Mouse (Mus musculus) cerebellum, adult 9-11 months (tissue): Measurements from ENCODE around the gene Mymx.

Experiments
- DNase-seq: peaks from one replicate; pipeline ENCODE4 v3.0.0; 2022

Mymx gene

DNA sequence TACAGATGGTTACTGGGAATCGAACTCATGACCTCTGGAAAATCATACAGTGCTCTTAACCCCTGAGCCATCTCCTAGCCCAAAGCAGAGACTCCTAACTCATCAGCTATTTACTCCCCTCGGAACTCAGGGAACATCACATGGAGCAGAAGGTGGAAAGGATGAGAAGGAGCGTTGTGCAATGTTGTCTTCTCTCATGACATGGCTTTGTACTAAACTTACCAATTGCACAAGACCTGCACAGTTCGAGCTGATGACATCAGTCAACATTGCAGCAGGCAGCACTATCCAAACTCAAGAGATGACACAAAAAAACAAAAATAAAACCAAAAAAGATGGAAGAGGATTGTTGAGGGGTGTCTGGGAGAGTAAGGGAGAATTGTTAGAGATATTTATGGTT is 6.5 kb upstream of the Mymx start:
- no peak for DNase-seq

DNA sequence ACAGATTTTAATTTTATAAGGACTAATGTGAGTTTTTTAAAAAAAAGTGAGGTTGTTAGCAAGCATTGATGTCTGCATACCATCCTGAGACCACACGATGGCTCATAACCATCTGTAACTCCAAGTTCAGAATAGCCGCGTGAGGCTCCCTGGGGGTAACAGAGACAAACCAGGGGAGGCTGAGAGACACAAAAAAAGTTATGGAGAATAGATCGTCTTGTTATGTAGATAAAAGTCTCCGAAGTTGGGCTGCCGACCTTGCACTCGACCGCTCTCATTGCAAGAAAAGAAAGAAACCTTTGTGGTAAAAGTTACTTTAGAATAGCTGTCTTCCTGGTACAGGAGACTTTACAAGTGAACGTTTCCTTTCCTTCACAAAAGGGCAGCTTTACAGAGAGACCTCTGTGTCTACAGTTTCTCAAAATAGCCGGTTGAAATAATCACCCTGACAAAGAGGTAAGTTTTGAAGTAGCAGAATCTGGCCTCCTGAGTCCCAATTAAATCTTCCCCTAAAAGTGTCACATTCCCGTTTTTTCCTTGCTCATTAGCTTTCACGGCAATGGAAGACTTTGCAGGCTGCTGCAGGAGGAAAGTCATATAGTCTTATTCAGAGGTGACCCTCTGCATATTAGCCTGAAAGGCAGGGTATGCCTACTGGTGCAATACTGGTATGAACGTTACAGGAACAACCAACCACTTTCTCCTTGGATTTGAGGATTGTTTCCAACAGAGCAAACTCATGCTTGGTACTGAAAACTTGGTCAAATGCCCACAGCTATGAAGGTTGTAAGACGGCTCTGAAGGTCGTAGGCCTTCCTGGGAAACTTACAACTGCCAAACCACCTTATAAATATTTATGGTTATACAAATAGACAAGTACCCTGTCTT is 5.3 kb upstream of the Mymx start:
- no peak for DNase-seq

DNA sequence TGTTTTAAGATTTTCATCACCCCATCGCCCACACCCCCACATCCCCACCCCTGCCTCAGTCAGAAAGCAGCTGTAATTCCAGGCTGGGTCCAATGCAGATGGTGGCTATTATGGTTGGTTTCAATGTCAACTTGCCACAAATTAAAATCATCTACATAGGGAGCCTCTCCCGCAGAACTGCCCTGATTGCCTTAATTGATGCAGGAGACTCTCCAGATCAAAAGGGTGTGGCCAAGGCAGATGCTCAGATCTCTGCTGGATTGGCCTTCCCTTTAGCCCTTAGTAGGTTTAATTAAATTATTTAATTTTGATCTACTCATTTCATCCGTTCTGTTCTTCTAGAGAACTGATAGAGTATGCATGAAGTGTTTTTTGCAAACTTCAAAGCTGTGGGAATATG is 1.1 kb upstream of the Mymx start:
- no peak for DNase-seq

DNA sequence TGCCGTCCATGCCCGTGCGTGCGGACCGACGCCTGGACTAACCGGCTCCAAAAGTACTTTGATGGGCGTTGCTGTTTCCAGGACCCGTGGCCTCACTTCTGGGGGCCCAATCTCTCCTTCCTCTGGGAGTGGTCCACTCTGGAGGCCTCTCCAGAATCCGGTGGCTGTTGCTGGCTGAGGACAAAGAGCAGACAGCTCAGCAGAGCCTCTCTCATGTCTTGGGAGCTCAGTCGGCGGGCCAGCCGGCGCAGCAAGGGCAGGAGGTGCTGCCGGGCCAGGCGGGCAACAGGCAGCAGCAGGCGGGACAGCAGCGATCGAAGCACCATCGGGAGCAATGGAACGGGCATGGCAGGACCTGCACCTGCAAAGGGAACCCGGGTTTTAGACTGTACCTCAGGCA is 577 bp downstream of the Mymx start:
- DNase-seq = peak; percentile 12

DNA sequence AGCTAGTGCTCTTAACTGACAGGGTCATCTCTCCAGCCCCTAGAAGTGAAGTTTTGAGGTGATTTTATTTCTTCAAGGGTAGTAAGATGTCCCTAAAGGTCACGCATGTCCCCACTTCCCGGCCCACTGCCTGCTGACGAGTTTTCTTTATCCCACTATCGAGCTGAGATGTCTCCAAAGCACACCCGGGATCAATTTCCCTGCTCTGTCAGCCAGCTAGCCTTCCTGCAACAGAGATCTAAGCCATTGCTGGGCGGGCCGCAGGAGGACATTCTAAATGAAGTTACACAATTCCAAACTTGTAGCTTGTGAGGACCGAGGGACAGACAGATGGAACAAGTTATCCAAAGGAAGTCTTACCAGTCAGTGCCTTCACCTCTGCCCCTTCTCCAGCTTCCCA is 1.6 kb downstream of the Mymx start:
- DNase-seq = peak; percentile 11

DNA sequence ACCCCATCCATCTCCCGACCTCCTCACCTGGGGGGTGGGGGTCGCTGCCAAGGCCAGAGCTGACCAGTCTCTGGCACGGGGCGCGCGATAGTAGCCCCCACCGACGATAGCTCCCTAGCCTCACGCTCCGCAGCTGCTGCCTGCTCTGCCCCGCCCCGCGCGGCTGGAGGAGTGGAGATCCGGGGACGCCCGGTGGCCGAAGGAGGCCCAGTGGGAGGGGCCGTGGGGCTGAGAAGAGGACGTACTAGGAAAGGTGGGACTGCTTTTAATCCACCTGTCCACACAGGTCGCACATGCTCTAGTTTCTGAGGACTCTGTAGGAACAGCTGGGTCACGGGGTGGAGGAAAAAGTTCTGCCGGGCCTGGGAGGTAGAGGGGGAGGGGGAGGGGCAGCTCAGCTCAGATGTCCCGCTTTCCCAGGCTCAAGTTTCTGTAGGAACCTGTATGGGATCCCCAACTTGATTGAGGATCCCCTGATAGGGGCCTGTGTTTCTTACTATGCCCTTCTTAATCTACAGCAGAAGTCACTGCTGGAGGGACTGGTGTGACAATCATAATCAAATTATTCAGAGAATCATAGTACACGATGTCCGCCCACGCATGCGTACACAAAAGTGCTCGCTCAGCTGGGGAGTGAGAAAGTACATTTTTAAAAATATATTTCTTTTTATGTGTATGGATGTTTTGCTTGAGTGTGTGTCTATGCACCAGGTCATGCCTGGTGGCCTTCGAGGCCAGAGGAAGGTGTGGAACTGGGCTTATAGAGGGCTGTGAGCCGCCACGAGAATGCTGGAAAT is 2.3 kb downstream of the Mymx start, which contains the start of gene Slc29a1:
Gene Slc29a1, minus strand, starts transcription at position 161 of the 797 bp plus-strand sequence.
- DNase-seq = peak; percentile 57

DNA sequence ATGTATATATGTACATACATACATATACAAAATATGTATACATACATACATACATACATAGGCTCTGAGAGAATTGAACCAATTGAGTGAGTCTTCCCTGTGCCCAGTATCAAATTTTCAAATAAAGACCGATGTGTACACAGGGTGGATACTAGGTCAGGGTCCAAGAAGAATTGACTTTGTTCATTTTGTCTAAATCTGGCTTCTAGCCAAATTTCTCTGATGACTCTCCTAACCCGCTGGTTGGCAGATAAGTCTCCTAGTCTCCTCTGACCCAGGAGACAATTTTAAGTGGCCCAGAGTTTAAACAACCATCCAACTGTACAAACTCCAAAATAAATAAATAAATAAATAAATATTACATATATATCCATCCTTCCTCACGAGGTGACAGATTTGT is 3.0 kb downstream of the Mymx start:
- DNase-seq = no peak

DNA sequence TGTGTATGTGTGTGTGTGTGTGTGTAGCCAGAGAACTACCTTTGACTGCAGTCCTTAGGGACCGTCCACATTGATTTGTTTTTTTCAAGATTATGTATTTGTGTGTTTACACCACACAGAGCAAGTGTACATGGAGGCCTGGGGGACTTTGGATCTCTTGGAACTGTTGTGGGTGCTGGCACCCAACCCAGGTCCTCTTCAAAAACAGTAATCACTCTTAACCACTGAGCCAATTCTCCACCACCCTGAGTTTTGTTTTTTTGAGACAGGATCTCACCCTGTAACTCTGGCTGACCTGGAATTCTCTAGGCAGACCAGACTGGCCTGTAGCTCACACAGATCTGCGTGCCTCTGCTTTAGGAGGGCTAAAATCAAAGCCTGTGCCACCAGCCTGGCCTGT is 3.5 kb downstream of the Mymx start:
- DNase-seq = peak; percentile 30

DNA sequence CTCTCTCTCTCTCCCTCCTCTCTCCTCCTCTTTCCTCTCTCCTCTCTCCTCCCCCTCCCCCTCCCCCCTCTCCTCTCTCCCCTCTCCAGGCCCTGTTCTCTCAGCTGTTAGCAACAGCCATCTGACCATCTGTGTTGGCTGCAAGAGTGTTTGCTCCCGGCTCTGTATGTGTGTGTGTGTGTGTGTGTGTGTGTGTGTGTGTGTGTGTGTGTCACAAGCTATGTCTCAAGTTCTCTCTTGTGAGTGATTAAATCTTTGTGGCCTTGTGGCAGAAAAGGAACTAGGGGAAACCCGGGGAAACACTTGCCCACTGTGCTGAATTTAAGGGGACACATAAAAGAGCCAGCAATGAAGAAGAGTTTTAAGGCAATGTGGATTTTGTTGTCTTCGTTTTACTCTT is 4.1 kb downstream of the Mymx start:
- DNase-seq = peak; percentile 56

DNA sequence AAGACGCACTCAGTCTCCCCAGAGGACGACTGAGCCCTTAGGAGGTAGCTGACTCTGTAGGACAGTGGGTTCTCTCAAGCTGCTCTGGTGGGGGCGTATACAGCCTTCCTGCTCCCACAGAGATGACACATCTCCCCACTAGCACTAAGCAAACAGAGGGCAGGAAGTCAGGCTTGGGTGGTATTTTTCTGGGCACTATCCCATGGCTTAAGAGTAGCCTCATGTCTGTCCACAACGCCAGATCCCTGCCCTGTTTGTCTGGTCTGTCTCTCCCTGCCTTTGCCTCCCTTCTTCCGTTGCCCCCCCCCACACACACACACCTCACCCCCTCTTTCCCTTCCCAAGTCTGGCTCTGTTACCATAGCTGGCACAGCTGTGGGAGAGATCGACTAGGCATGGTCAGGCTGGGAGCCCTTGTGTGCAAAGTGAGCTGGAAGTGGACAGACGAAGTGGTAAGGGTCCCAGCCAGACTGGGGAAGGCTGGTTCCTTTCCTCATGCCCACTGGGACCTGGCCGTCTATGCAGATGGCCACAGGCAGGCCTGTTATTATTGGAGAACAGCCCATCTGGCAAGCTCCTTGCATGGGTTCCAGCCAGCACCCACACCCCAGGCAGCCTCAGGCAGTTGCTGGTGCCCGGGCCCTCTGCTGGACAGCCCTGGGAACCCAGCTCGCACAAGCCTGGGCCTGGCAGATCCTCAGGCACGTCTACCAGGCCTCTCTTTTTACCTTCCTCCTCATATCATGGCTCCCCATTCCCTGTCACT is 5.1 kb downstream of the Mymx start:
- peak; percentile 86 for DNase-seq

DNA sequence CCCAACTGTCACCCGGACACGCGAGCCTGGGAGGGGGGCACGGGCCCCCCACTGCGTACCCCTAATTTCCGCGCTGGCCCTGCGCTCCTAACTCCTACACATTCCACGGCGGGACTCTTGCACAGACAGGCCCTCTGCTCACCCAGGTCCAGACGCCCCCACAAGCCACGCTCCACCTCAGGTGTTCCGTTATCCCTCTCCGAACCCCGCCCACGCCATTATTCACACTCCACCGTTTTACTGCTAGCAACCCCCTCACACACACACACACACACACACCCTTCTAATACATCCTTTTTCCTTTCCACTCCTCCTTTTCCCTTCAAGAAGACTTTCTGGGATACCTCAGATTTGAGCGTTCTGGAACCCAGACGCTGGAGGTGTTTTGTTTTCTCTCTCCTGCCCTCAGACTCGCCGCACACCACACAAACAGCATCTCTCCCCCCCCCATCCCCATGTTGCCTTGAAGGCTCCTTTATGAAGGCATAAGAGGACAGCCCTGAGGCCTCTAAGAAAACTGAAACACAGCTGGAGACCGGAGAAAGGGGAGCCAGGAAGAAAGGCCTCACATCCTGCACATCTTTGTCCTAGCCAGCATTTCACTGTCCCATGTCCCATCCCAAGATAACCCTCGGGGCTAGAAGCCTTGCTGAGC is 6.0 kb downstream of the Mymx start:
- DNase-seq = peak; percentile 47

DNA sequence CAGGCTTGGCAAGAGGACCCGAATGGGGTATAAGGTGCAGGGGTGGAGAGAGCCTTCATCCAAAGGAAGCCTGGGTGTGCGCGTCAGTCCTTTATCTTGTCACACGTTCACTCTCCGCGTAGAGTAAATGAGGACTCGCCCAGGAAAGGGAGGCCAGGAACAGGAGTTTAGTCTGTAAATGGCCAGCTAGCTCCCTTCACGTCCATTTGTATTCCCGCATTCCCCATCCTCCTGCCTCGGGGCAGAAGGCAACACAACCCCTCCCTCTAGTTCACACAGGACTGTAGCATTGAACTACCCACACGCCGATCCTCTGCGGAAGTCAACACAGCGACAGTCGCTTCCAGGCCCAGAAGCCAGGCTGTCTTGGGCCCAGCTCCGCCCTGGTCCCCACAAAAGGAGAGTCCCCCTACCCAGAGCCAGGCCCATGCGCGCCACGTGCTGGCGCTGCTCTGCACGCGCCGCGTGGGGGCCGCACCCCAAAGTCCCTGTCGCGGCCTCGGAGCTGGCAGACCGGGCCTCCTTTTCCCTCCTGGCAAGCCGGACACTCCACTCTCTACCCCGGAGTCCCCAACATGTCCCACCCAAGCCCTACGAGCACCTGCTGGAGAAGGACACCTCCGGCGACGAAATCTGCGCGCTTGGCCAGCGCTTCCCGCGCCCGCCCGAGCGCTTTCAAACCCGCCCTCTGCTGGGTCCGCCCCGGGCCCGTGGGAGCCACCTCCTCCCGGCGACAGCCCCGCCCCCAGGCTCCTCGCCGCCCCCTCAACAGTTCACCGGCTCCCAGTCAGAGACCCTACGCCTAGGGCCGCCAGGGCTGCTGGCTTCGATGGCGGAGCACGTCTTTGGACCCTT is 6.8 kb downstream of the Mymx start:
- peak; percentile 85 for DNase-seq

DNA sequence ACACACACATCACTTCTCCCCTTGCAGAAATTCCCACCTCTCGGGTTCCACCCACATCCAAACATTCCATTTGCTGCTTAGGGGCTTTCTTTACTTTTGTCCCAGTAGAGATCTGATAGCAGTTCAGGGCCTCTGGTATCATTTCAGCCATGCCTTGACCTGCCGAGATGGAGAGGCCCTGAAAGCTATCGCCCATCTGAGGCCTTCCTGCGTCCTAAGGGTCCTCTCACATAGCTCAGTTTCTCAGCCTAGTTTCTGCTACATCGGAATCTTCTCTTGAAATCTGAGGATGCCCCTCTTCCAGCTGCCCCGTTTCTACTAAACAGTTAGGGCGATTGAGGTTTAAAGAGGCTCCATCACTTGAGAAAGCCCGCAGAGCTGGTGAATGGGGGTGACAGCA is 7.7 kb downstream of the Mymx start:
- DNase-seq = peak; percentile 23

DNA sequence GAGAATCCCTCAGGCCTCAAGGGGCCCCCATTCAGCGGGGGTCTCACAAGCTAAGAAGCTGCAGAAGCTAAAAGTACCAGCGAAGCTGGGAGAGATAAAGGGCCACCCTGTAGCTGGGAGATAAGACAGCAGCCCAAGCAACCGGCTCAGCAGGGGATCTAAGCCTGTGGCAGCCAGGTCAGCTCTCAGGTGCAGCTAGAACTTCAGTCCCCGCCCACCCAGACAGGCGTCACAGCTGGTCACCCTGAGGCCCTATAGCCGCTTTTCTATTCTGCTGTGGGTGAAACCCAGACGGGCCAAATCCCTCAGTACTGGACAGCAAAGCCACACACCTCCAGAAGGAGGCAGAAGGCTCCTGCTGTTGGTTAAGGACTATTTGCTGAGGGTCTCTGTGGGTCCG is 8.4 kb downstream of the Mymx start:
- peak; percentile 65 for DNase-seq

DNA sequence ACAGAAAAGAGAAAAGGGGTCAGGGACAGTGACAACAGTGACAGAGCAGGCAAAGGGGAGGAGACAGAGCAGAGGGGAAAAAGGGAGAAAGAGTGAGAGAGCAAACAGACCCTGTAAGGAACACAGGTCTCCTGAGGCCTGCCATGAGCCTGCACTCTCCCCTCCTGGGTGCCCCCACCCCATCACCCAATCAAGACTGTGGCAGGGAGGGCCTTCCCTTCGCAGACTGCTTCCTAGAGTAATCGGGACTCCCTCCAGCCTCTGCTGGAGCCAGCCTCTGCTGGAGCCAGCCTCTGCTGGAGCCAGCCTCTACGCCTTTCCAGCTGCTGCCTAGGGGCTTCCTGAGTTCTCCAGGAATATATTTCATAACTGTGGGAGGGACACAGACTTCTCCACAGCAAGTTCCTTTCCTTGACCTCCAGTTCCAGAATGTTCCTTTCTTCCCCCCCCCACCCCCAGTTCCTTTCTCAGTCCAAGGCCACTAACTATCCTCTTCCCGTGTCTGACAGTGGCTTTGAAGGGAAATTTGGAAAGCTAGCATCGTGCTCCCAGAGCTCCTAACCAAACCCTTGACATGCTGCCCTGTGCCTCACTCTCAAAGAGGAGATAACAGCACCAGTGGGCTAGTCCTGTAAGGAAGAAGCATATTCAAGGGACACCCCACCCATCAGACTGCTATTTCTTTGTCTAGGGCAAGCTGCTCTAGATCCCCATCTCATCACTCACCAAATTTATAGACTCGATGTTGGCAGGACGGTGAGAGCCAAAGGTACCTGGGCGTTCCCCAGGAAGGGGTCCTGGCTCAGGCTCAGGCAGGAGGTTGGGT is 9.1 kb downstream of the Mymx start:
- peak; percentile 57 for DNase-seq

DNA sequence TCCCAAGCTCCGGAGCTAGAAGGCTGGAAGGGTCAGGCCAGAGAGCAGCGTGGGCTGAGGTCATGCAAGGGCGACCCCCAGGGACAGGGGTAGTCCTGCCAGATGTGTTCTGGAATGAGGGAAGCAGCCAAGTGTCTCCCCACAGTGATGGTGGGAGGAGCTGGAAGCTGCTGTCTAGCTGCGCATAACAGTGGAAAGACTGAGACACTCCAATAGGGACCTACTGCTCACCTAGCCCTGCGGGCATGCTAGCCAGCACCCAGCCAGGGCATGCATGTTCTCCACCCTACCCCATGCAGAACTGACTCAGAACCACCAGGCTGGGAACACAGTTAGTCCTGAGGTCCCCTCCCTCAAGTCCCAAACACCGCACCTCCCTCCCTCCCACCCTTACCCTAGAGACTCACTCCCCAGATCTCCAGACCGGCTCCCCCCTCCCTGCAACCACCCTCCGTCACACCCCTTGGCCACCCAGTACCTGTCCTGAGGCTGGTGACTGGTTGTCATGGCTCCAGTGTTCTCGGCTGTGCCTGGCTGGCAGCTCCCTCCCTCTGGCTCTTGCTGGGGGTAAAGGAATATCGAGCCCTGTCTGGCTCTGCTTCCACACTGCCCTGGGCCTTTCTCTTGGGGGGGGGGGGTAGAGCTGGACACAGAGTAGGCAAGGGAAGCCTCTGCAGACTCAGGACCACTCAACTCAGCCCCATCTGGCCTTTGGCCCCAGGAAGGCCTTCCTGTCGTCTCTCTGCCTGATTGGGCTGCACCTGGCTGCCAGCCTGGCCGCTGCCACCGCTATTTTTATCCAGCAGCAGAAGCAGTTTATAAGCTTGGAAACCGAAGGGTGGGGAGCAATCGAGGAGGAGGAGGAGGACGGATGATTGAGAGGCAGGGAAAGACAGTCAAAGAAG is 9.9 kb downstream of the Mymx start:
- peak; percentile 75 for DNase-seq

DNA sequence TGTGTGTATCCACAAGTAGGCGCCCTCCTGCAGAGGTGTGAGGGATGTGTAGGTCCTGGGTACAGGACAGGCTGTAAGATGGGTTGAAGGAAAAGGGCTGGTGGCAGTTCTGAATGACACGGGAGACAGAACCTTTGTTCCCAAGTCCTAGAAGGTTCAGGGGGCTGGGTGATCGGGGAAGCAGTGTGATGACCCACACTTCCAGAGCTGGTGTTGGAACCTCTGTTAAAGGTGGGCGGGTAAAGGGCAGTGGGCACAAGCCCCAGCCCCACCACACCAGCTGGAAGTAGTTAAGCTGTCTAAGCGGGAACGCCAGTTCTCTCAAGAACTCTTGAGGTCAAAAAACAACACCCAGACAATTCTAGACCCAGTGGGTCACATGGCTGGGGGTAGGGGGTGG is 11.5 kb downstream of the Mymx start:
- peak; percentile 28 for DNase-seq

DNA sequence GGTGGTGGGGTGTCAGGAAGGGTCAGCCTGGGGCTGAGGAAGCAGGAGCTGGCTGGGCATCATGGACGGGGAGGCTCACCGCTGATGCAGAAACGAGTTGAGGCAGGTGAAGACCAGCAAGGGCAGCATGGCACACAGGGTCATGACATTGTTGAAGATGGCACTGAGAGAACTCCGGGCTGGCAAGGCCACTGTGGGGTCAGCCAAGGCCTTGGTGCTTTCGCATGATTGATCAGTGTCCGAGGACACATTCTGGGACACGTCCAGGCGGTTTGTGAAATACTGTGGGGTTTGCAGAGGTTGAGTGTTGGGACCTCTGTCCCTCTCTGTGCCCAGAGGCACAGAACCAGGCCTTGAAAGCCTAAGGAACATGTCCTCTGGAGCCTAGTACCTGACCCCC is 12.1 kb downstream of the Mymx start:
- peak; percentile 39 for DNase-seq

DNA sequence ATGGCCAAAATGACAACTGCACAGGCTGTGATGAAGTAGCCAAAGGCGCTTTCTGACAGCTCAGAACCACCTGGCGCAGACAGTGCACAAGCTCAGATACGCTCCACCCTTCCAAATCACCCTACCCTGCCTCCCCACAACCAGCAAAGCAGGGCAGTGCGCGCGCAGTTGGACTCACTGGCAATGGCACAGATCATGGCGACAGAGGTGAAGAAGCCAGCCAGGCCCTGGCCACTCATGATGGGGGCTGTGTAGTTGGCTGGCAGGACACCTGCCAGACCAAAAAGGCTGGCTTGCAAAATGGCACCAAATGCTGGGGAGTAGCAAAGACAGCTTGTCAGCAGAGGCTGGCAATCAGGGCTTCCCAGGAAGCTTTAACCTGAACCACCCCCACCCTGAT is 12.7 kb downstream of the Mymx start:
- DNase-seq = peak; percentile 67

DNA sequence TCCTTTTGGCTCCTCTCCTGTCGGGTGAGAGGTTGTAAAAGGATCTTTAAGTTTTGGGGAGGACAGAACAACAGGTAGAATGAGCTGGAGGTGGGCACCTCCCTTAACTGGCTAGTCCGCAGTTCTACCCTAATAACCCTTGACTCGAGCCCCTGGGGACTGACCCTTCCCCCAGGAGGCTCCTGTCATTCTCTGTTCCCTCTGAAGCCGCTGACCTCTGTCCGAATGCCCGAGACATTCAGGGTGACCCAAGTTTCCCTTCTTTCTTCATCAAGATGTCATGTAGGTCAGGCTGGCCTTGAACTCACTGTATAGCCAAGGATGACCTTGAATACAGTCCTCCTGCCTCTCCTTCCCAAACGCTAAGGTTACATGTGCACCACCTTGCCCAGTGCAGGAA is 13.5 kb downstream of the Mymx start:
- peak; percentile 36 for DNase-seq
